Mouse (Mus musculus) layer of hippocampus, adult 8-10 months (tissue): Measurements from ENCODE around the gene Gm5936. TPM values are rescaled to one million over a fixed set of nuclear protein-coding genes. Genes with fewer than 3 reads are reported as not detected.
A peak's percentile ranks its signal among the peaks of the same experiment; 100 is the strongest.
"Not testable (repeated sequence)": the region's sequence is repeated elsewhere in the genome, so short reads cannot be mapped to it uniquely, and the experiment has no call there.

Experiments
- DNase-seq, 2 experiments: peaks; one replicate each; pipeline ENCODE4 v3.0.0; 2022; ENCODE audit warnings: low spot score in 2 of 2
- total RNA-seq, 4 experiments: library from RNA; stranded (reverse); gene quantifications; 2 replicates each; pipeline ENCODE4 v1.2.4; 2022

Gene Gm5936
- total RNA-seq, result under 1 TPM in 3 of 4 experiments, not detected in 1; 0.11 to 0.52 (median 0.38) TPM

GRCm38 (mm10) chrX:74836842-74837522, at the start of gene Gm5936:
Gm5936 (plus strand) TSS chrX:74837196.
- DNase-seq, result peak in 1 of 2 experiments; percentile 56

- DNase-seq, result not testable (repeated sequence)
Measured at GRCm38 (mm10) chrX:74856104-74856503, 19.1 kb downstream of the Gm5936 start.

DNA sequence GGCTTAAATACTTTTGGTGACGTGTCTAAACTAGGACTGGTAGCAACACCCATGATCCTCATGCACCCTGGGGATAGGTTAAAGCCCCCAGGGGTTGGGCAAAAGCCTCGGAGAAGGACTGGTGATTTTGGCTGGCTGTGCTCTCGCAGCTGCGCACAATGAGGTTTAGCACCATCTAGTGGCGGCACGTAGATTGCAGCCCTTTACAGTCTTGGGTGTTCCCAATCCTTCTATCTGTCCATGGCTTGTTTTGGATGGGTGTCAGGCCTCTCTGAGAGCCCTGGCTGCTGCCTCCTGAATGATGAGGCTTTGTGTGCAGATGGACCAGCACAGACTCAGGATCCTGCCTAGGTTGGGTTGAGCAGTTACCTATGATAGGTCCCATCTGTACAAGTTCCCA, 43.1 kb downstream of the Gm5936 start:
- peak in 1 of 2 experiments; percentile 68 for DNase-seq

Other genes with a start within 250 kb of the Gm5936 start
- gene Olfr1325, start 244.5 kb upstream of the Gm5936 start, total RNA-seq, result not detected
- gene Gm5640, start 191.6 kb upstream of the Gm5936 start, total RNA-seq, result under 1 TPM; 0.43 to 0.73 (median 0.60) TPM
- not detected for gene Gm6890, start 96.3 kb upstream of the Gm5936 start, total RNA-seq
- 1 to 10 TPM; 1.9 to 3.5 (median 3.0) TPM for gene Gab3, start 248.3 kb downstream of the Gm5936 start, total RNA-seq